Mouse (Mus musculus): Measurements from ENCODE around the gene Mup13.
"Not testable (repeated sequence)": the region's sequence is repeated elsewhere in the genome, so short reads cannot be mapped to it uniquely, and the experiment has no call there.

The Mup13 gene

DNA sequence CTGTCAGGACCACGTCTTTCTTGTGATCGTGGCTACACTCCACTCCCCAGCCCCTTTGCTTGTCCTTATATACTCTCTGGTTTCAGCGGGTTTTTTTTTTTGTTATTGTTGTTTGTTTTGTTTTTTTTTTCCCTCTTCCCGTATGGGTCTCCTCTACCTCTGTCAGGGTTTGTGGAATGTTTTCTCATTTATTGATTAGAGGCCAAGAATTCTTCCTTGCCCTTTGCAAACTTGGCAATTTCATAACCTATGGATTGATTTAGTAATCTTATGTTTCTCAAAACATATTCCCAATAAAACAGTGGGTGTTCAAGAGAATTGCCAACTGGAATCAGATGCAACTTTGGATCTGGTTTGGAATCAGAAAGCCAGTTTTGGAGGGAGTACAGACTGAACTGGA lies at the start of gene Mup13:
Gene Mup13, minus strand, starts transcription at position 101 of the 400 bp plus-strand sequence.
- DNase-seq, result not testable (repeated sequence)

Measured in kidney, adult 9 months (tissue).